Mouse (Mus musculus) C2C12 (cell line): ENCODE data around the gene Arrb2.

Experiments used
- CEBPB ChIP-seq: IDR thresholded peaks from one replicate; pipeline ENCODE4 v1.6.1; 2011; ENCODE audit warnings: low read depth, mild to moderate bottlenecking, control low read depth, moderate library complexity
- CTCF ChIP-seq: IDR thresholded peaks from one replicate; pipeline ENCODE4 v1.5.1; 2011; ENCODE audit not compliant: control insufficient read depth, insufficient read depth, insufficient read length
- MYOD1 ChIP-seq: IDR thresholded peaks from one replicate; pipeline ENCODE4 v1.6.1; 2011; ENCODE audit warnings: low read depth; ENCODE audit not compliant: control insufficient read depth, insufficient read length

GRCm38 (mm10) chr11:70403598-70403997 lies 28.8 kb upstream of the Arrb2 start:
- TF ChIP-seq CTCF, result no peak
- TF ChIP-seq CEBPB, result no peak
- TF ChIP-seq MYOD1, result no peak
